Mouse (Mus musculus) kidney, embryonic 15.5 days (tissue): ENCODE measurements at regions not wholly inside any gene's neighbourhood (a gene's known extent, or its start where the extent isn't known, plus 50 kb on each side); places are given as distances from the start of the nearest gene placed in this dataset.

Experiments
- ATAC-seq: fragments of 200-750 bp; cut with Nextera tagmentation; replicated peaks from 2 replicates; pipeline ENCODE4 v1.8.0; 2017; ENCODE audit warnings: moderate TSS enrichment; ENCODE audit not compliant: low FRiP score
- H3K27ac ChIP-seq: fragments of 300-500 bp; sonication (generic); 2 replicates; pipeline ENCODE4 v1.5.1; 2015; ENCODE audit warnings: mild to moderate bottlenecking, inconsistent platforms
- H3K27me3 ChIP-seq: fragments of 300-500 bp; sonication (generic); 2 replicates; pipeline ENCODE4 v1.6.1; 2015; ENCODE audit warnings: inconsistent platforms
- H3K36me3 ChIP-seq: fragments of 300-500 bp; sonication (generic); 2 replicates; pipeline ENCODE4 v1.6.1; 2015; ENCODE audit warnings: inconsistent platforms
- H3K4me1 ChIP-seq: fragments of 300-500 bp; sonication (generic); 2 replicates; pipeline ENCODE4 v1.6.1; 2015; ENCODE audit warnings: inconsistent platforms
- H3K4me2 ChIP-seq: fragments of 300-500 bp; sonication (generic); 2 replicates; pipeline ENCODE4 v1.6.1; 2015; ENCODE audit warnings: moderate library complexity, mild to moderate bottlenecking, inconsistent platforms
- H3K4me3 ChIP-seq: fragments of 300-500 bp; sonication (generic); replicated peaks from 2 replicates; pipeline ENCODE4 v1.5.1; 2015; ENCODE audit warnings: mild to moderate bottlenecking, inconsistent platforms
- H3K9ac ChIP-seq: fragments of 300-500 bp; sonication (generic); 2 replicates; pipeline ENCODE4 v1.6.1; 2015; ENCODE audit warnings: mild to moderate bottlenecking, inconsistent platforms
- H3K9me3 ChIP-seq: fragments of 300-500 bp; sonication (generic); replicated peaks from 2 replicates; pipeline ENCODE4 v1.6.1; 2016; ENCODE audit warnings: inconsistent platforms
- WGBS: fragments of 180-500 bp; shearing (Covaris S2); methylation state at CpG from one replicate; pipeline ENCODE4 v1.1.7; 2015; ENCODE audit warnings: mixed read lengths; 5-methylcytosine and 5-hydroxymethylcytosine counted together

GRCm38 (mm10) chr10:110658153-110658695 is 87.0 kb upstream of the E2f7 start:
- Histone ChIP-seq H3K27ac (no peak overlapping the region), H3K4me3 (no peak overlapping the region), H3K9me3 (no peaks in the 10 kb centered on the region), H3K9ac (no peak overlapping the region), H3K36me3 (no peaks in the 10 kb centered on the region), H3K4me1 (no peaks in the 10 kb centered on the region), H3K27me3 (no peaks in the 10 kb centered on the region), H3K4me2 (no peak overlapping the region)
- ATAC-seq, result no peak
- WGBS, result 82% methylated on average over 4 of the region's 4 CpGs

DNA sequence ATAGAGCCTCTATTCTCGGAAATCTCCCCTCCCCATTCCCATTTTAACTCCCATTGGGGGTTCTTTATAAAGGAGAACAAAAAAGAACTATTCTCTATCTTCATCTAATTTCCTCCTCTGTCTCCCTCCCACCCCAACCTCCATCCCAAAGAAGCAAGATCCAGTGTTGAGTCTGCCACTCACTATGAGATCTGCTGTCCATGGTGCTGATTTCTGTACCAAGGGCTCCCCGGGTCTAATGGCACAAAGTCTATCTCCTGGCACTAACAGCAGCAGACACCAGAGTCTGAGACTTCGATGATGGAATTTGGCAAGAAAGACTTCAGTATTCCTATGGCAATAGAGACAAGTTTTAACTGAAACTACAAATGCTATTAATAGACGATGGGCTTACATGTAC is 68.7 kb upstream of the E2f7 start:
- peak; percentile 67; the same call in 1 of the 2 replicates for ATAC-seq
- no peaks in the 10 kb centered on the region for H3K9me3 ChIP-seq
- WGBS, result 66% methylated on average over 4 of the region's 4 CpGs
- no peaks in the 10 kb centered on the region for H3K36me3 ChIP-seq
- H3K4me1 ChIP-seq, result no peaks in the 10 kb centered on the region
- no peak overlapping the region for H3K4me3 ChIP-seq
- no peak overlapping the region for H3K9ac ChIP-seq
- H3K27ac ChIP-seq, result no peak overlapping the region
- no peaks in the 10 kb centered on the region for H3K27me3 ChIP-seq
- no peak overlapping the region for H3K4me2 ChIP-seq
